Mouse (Mus musculus): ENCODE data around the gene Notum.
A peak's percentile ranks its signal among the peaks of the same experiment; 100 is the strongest.

Notum gene

GRCm38 (mm10) chr11:120615606-120616203 lies 45.3 kb downstream of the Notum start:
- no peak for DNase-seq

GRCm38 (mm10) chr11:120615167-120615566 lies 45.8 kb downstream of the Notum start:
- no peak for DNase-seq

- no peak for DNase-seq
Measured at GRCm38 (mm10) chr11:120613976-120614375, 47.0 kb downstream of the Notum start.

GRCm38 (mm10) chr11:120613481-120613972 lies 47.4 kb downstream of the Notum start:
- no peak for DNase-seq

GRCm38 (mm10) chr11:120612763-120613162 lies 48.2 kb downstream of the Notum start:
- DNase-seq = peak; percentile 93

GRCm38 (mm10) chr11:120610477-120611046 lies 50.4 kb downstream of the Notum start:
- no peak for DNase-seq

- DNase-seq = no peak
Measured at GRCm38 (mm10) chr11:120609250-120609649, 51.7 kb downstream of the Notum start.

GRCm38 (mm10) chr11:120608241-120609034 lies 52.5 kb downstream of the Notum start, which contains the start of gene Npb:
Gene Npb, plus strand, starts transcription at chr11:120608477.
- DNase-seq = no peak

GRCm38 (mm10) chr11:120606764-120607163 lies 54.2 kb downstream of the Notum start:
- no peak for DNase-seq

- DNase-seq = no peak
Measured at GRCm38 (mm10) chr11:120605667-120606066, 55.3 kb downstream of the Notum start.

Measured in cerebellum, adult 8-10 months (tissue).